Mouse (Mus musculus) R1 (cell line): ENCODE results near the gene Abhd16b.

ENCODE experiments used
- DNase-seq: peaks from one replicate; pipeline ENCODE4 v3.0.0-alpha.2; 2018; ENCODE audit warnings: low read depth, low spot score

Gene Abhd16b

GRCm38 (mm10) chr2:181537444-181538047, 44.5 kb downstream of the Abhd16b start:
- DNase-seq = peak; percentile 39

GRCm38 (mm10) chr2:181541761-181542380, 48.9 kb downstream of the Abhd16b start:
- no peak for DNase-seq
